Mouse (Mus musculus) bone marrow, adult 2 months (tissue): ENCODE data around the gene Iqsec3.

Experiments
- CTCF ChIP-seq: fragments of 200-500 bp; IDR thresholded peaks from 2 replicates; pipeline ENCODE4 v1.5.1; 2011; ENCODE audit warnings: low read length, control low read depth; ENCODE audit not compliant: control insufficient read depth, insufficient read depth
- POLR2A ChIP-seq: fragments of 200-500 bp; IDR thresholded peaks from 2 replicates; pipeline ENCODE4 v1.6.1; 2011; ENCODE audit warnings: low read depth, mild to moderate bottlenecking, control low read depth, low read length, borderline replicate concordance; ENCODE audit not compliant: control insufficient read depth

GRCm38 (mm10) chr6:121363061-121363460 is 110.4 kb downstream of the Iqsec3 start:
- TF ChIP-seq POLR2A (no peak), CTCF (no peak)
